Mouse (Mus musculus): ENCODE measurements at regions not wholly inside any gene's neighbourhood (a gene's known extent, or its start where the extent isn't known, plus 50 kb on each side); places are given as distances from the start of the nearest gene placed in this dataset.

- Histone ChIP-seq H3K4me3 (ENCODE audit: low read depth, low read length) (no peak overlapping the region), H3K36me3 (ENCODE audit: control insufficient read depth, insufficient read depth) (no peaks in the 10 kb centered on the region), H3K27ac (ENCODE audit: low read depth, low read length) (no peak overlapping the region), H3K4me1 (replicated peaks; ENCODE audit: control insufficient read depth, insufficient read depth, low read length) (no peaks in the 10 kb centered on the region), H3K4me2 (replicated peaks; ENCODE audit: low read depth) (no peak overlapping the region), H3K27me3 (replicated peaks; ENCODE audit: control insufficient read depth, insufficient read depth, low read length) (no peaks in the 10 kb centered on the region), H3K9me3 (ENCODE audit: control insufficient read depth) (no peaks in the 10 kb centered on the region), H3K9ac (ENCODE audit: low read depth, low read length) (no peak overlapping the region)
- ATAC-seq: no peak
- TF ChIP-seq CTCF (IDR thresholded peaks at IDR 0.05; ENCODE audit: low read depth): no peak
- 70% methylated on average over 4 of the region's 4 CpGs for WGBS
Observed at GRCm38 (mm10) chr4:81570736-81571135, 128.1 kb upstream of the Mpdz start.

- H3K9me3 ChIP-seq (ENCODE audit: control insufficient read depth): no peaks in the 10 kb centered on the region
- ATAC-seq: no peak
- no peaks in the 10 kb centered on the region for H3K36me3 ChIP-seq (ENCODE audit: control insufficient read depth, insufficient read depth)
- H3K4me3 ChIP-seq (ENCODE audit: low read depth, low read length): no peak overlapping the region
- WGBS: 83% methylated on average over 3 of the region's 3 CpGs
- no peaks in the 10 kb centered on the region for H3K4me1 ChIP-seq (replicated peaks; ENCODE audit: control insufficient read depth, insufficient read depth, low read length)
- no peak overlapping the region for H3K9ac ChIP-seq (ENCODE audit: low read depth, low read length)
- H3K27ac ChIP-seq (ENCODE audit: low read depth, low read length): no peak overlapping the region
- no peak overlapping the region for H3K4me2 ChIP-seq (replicated peaks; ENCODE audit: low read depth)
- TF ChIP-seq CTCF (IDR thresholded peaks at IDR 0.05; ENCODE audit: low read depth): no peak
- H3K27me3 ChIP-seq (replicated peaks; ENCODE audit: control insufficient read depth, insufficient read depth, low read length): no peaks in the 10 kb centered on the region
Observed at GRCm38 (mm10) chr4:81569531-81569930, 126.9 kb upstream of the Mpdz start.

- Histone ChIP-seq H3K4me2 (replicated peaks; ENCODE audit: low read depth) (no peak overlapping the region), H3K4me3 (ENCODE audit: low read depth, low read length) (no peak overlapping the region), H3K9ac (ENCODE audit: low read depth, low read length) (no peak overlapping the region), H3K9me3 (ENCODE audit: control insufficient read depth) (no peaks in the 10 kb centered on the region), H3K4me1 (replicated peaks; ENCODE audit: control insufficient read depth, insufficient read depth, low read length) (no peaks in the 10 kb centered on the region), H3K27ac (ENCODE audit: low read depth, low read length) (no peak overlapping the region), H3K36me3 (ENCODE audit: control insufficient read depth, insufficient read depth) (no peaks in the 10 kb centered on the region), H3K27me3 (replicated peaks; ENCODE audit: control insufficient read depth, insufficient read depth, low read length) (no peaks in the 10 kb centered on the region)
- ATAC-seq: no peak
- 87% methylated on average over 6 of the region's 6 CpGs for WGBS
- no peak for TF ChIP-seq CTCF (IDR thresholded peaks at IDR 0.05; ENCODE audit: low read depth)
Observed at GRCm38 (mm10) chr4:81568404-81568803, 125.8 kb upstream of the Mpdz start.

- Histone ChIP-seq H3K27ac (ENCODE audit: low read depth, low read length) (no peak overlapping the region), H3K36me3 (ENCODE audit: control insufficient read depth, insufficient read depth) (no peaks in the 10 kb centered on the region), H3K4me3 (ENCODE audit: low read depth, low read length) (no peak overlapping the region), H3K4me1 (replicated peaks; ENCODE audit: control insufficient read depth, insufficient read depth, low read length) (no peaks in the 10 kb centered on the region), H3K9ac (ENCODE audit: low read depth, low read length) (no peak overlapping the region), H3K9me3 (ENCODE audit: control insufficient read depth) (no peaks in the 10 kb centered on the region), H3K27me3 (replicated peaks; ENCODE audit: control insufficient read depth, insufficient read depth, low read length) (no peaks in the 10 kb centered on the region), H3K4me2 (replicated peaks; ENCODE audit: low read depth) (no peak overlapping the region)
- no peak for TF ChIP-seq CTCF (IDR thresholded peaks at IDR 0.05; ENCODE audit: low read depth)
- WGBS: 61% methylated on average over 5 of the region's 5 CpGs
- ATAC-seq: no peak
Observed at GRCm38 (mm10) chr4:81567928-81568327, 125.3 kb upstream of the Mpdz start.

GRCm38 (mm10) chr4:81566526-81566925 lies 123.9 kb upstream of the Mpdz start:
- no peak for TF ChIP-seq CTCF (IDR thresholded peaks at IDR 0.05; ENCODE audit: low read depth)
- H3K27me3 ChIP-seq (replicated peaks; ENCODE audit: control insufficient read depth, insufficient read depth, low read length): no peaks in the 10 kb centered on the region
- H3K9me3 ChIP-seq (ENCODE audit: control insufficient read depth): no peaks in the 10 kb centered on the region
- no peak for ATAC-seq
- H3K4me3 ChIP-seq (ENCODE audit: low read depth, low read length): no peak overlapping the region
- 72% methylated on average over 11 of the region's 11 CpGs for WGBS
- no peak overlapping the region for H3K9ac ChIP-seq (ENCODE audit: low read depth, low read length)
- H3K27ac ChIP-seq (ENCODE audit: low read depth, low read length): no peak overlapping the region
- no peaks in the 10 kb centered on the region for H3K4me1 ChIP-seq (replicated peaks; ENCODE audit: control insufficient read depth, insufficient read depth, low read length)
- H3K4me2 ChIP-seq (replicated peaks; ENCODE audit: low read depth): no peak overlapping the region
- H3K36me3 ChIP-seq (ENCODE audit: control insufficient read depth, insufficient read depth): no peaks in the 10 kb centered on the region

- Histone ChIP-seq H3K9me3 (ENCODE audit: control insufficient read depth) (no peaks in the 10 kb centered on the region), H3K4me3 (ENCODE audit: low read depth, low read length) (no peak overlapping the region), H3K4me1 (replicated peaks; ENCODE audit: control insufficient read depth, insufficient read depth, low read length) (no peaks in the 10 kb centered on the region), H3K9ac (ENCODE audit: low read depth, low read length) (no peak overlapping the region), H3K27me3 (replicated peaks; ENCODE audit: control insufficient read depth, insufficient read depth, low read length) (no peaks in the 10 kb centered on the region), H3K27ac (ENCODE audit: low read depth, low read length) (no peak overlapping the region), H3K36me3 (ENCODE audit: control insufficient read depth, insufficient read depth) (no peaks in the 10 kb centered on the region), H3K4me2 (replicated peaks; ENCODE audit: low read depth) (no peak overlapping the region)
- 86% methylated on average over 21 of the region's 21 CpGs for WGBS
- TF ChIP-seq CTCF (IDR thresholded peaks at IDR 0.05; ENCODE audit: low read depth): no peak
- ATAC-seq: no peak
Observed at GRCm38 (mm10) chr4:81565422-81566395, 123.1 kb upstream of the Mpdz start.
